Mouse (Mus musculus) embryonic fibroblast, embryonic 13.5 days (primary cell): ENCODE measurements around the gene Gpn3.

ENCODE experiments used
- CTCF ChIP-seq: IDR thresholded peaks from 2 replicates; pipeline ENCODE4 v1.5.1; 2011; ENCODE audit warnings: mild to moderate bottlenecking, control low read depth, low read length, moderate library complexity, borderline replicate concordance; ENCODE audit not compliant: insufficient read depth
- POLR2A ChIP-seq: IDR thresholded peaks from 2 replicates; pipeline ENCODE4 v1.6.1; 2011; ENCODE audit warnings: low read depth, mild to moderate bottlenecking, control low read depth, low read length, moderate library complexity

- no peak for TF ChIP-seq CTCF
- no peak for TF ChIP-seq POLR2A
Measured at GRCm38 (mm10) chr5:122415465-122415864, 43.8 kb downstream of the Gpn3 start.
